Mouse (Mus musculus): Measurements from ENCODE around the gene Chm.

DNA sequence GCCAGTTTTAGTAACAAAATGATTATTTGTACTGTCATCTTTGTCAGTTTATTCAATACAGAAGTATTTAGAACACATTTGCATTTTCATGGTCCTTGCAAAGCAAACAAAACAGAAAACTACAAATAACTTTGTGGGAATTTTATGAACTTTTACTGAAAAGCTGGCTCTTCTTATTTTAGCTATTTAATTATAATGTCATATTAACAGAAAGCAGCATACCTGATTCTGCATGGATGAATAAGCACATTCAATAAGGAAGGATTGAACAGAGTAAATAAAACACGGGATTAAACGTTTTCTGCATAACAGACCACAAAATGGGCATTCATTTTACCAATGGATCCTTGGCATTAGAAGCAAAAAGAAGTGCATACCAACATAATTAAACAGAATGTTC is 8.6 kb upstream of the Chm start:
- no peak for TF ChIP-seq EP300 (IDR thresholded peaks at IDR 0.05; ENCODE audit: low read depth)
- no peak for TF ChIP-seq CTCF (IDR thresholded peaks at IDR 0.05; ENCODE audit: low read depth)
